Mouse (Mus musculus): ENCODE measurements around the gene Krt8. TPM values are rescaled to one million over a fixed set of nuclear protein-coding genes. Genes with fewer than 3 reads are reported as not detected.

Gene Krt8
- total RNA-seq, 1 experiment from 2014 or later: not detected

- no peak for ATAC-seq (ENCODE audit: extremely low read depth, insufficient number of reproducible peaks, low FRiP score, poor library complexity, severe bottlenecking)
Measured at GRCm38 (mm10) chr15:101983315-101983948, 20.9 kb downstream of the Krt8 start.

GRCm38 (mm10) chr15:101980849-101981248 is 23.4 kb downstream of the Krt8 start:
- ATAC-seq (ENCODE audit: extremely low read depth, insufficient number of reproducible peaks, low FRiP score, poor library complexity, severe bottlenecking): no peak

GRCm38 (mm10) chr15:101977043-101977726 is 27.1 kb downstream of the Krt8 start:
- no peak for ATAC-seq (ENCODE audit: extremely low read depth, insufficient number of reproducible peaks, low FRiP score, poor library complexity, severe bottlenecking)

GRCm38 (mm10) chr15:101976641-101977040 is 27.6 kb downstream of the Krt8 start:
- ATAC-seq (ENCODE audit: extremely low read depth, insufficient number of reproducible peaks, low FRiP score, poor library complexity, severe bottlenecking): no peak

- ATAC-seq (ENCODE audit: extremely low read depth, insufficient number of reproducible peaks, low FRiP score, poor library complexity, severe bottlenecking): no peak
Measured at GRCm38 (mm10) chr15:101976023-101976422, 28.3 kb downstream of the Krt8 start.

GRCm38 (mm10) chr15:101974083-101974845 is 30.0 kb downstream of the Krt8 start:
- ATAC-seq (ENCODE audit: extremely low read depth, insufficient number of reproducible peaks, low FRiP score, poor library complexity, severe bottlenecking): no peak

GRCm38 (mm10) chr15:101973414-101974077 is 30.7 kb downstream of the Krt8 start:
- ATAC-seq (ENCODE audit: extremely low read depth, insufficient number of reproducible peaks, low FRiP score, poor library complexity, severe bottlenecking): peak; percentile 64

GRCm38 (mm10) chr15:101970536-101970935 is 33.7 kb downstream of the Krt8 start:
- no peak for ATAC-seq (ENCODE audit: extremely low read depth, insufficient number of reproducible peaks, low FRiP score, poor library complexity, severe bottlenecking)

GRCm38 (mm10) chr15:101966808-101967207 is 37.5 kb downstream of the Krt8 start:
- ATAC-seq (ENCODE audit: extremely low read depth, insufficient number of reproducible peaks, low FRiP score, poor library complexity, severe bottlenecking): no peak

GRCm38 (mm10) chr15:101958891-101959290 is 45.4 kb downstream of the Krt8 start:
- ATAC-seq (ENCODE audit: extremely low read depth, insufficient number of reproducible peaks, low FRiP score, poor library complexity, severe bottlenecking): no peak

GRCm38 (mm10) chr15:101954187-101954586 is 50.1 kb downstream of the Krt8 start, which contains the start of gene Krt78:
Gene Krt78, minus strand, starts transcription at chr15:101954287.
- no peak for ATAC-seq (ENCODE audit: extremely low read depth, insufficient number of reproducible peaks, low FRiP score, poor library complexity, severe bottlenecking)

GRCm38 (mm10) chr15:101952733-101953474 is 51.4 kb downstream of the Krt8 start:
- no peak for ATAC-seq (ENCODE audit: extremely low read depth, insufficient number of reproducible peaks, low FRiP score, poor library complexity, severe bottlenecking)

Other genes with a start within 250 kb of the Krt8 start
- gene Krt72, start 218.0 kb downstream of the Krt8 start, total RNA-seq (2017): not detected in 2 replicates
- gene Krt73, start 202.1 kb downstream of the Krt8 start, total RNA-seq (2017): not detected in 2 replicates
- not detected in 2 replicates for gene Krt2, start 186.3 kb downstream of the Krt8 start, total RNA-seq (2017)
- gene Krt1, start 153.7 kb downstream of the Krt8 start, total RNA-seq (2017): not detected in 2 replicates
- not detected in 2 replicates for gene Krt77, start 134.8 kb downstream of the Krt8 start, total RNA-seq (2017)
- not detected in 2 replicates for gene Krt76, start 111.6 kb downstream of the Krt8 start, total RNA-seq (2017)
- 0.86 and 2.8 TPM in 2 replicates for gene Krt4, start 79.7 kb downstream of the Krt8 start, total RNA-seq (2017)
- gene Krt79, start 64.2 kb downstream of the Krt8 start, total RNA-seq (2017): not detected in 2 replicates
- not detected in 2 replicates for gene Krt78, start 50.2 kb downstream of the Krt8 start, total RNA-seq (2017)
- 0.37 and 1.0 TPM in 2 replicates for gene Krt18, start 23.7 kb upstream of the Krt8 start, total RNA-seq (2017)
- gene Eif4b, start 69.3 kb upstream of the Krt8 start, total RNA-seq (2017): 186 and 190 TPM in 2 replicates
- 0.70 TPM in 1 of 2 replicates, not detected in the other for gene Tns2, start 95.9 kb upstream of the Krt8 start, total RNA-seq (2017)
- 47.0 and 56.1 TPM in 2 replicates for gene Spryd3, start 131.8 kb upstream of the Krt8 start, total RNA-seq (2017)
- 4.7 and 6.5 TPM in 2 replicates for gene Igfbp6, start 139.9 kb upstream of the Krt8 start, total RNA-seq (2017)
- gene Soat2, start 146.0 kb upstream of the Krt8 start, total RNA-seq (2017): 13.3 and 14.4 TPM in 2 replicates
- 118 and 120 TPM in 2 replicates for gene Zfp740, start 198.8 kb upstream of the Krt8 start, total RNA-seq (2017)
- 47.6 and 56.0 TPM in 2 replicates for gene Csad, start 200.2 kb upstream of the Krt8 start, total RNA-seq (2017)
- gene Itgb7, start 227.5 kb upstream of the Krt8 start, total RNA-seq (2017): 338 and 351 TPM in 2 replicates

Measured in neutrophil, adult 5-6 weeks (primary cell).